ENCODE assay signal across 13 mouse cellular contexts in genomic region chr7:100006411-100006810, GRCm38 (mm10). TPM values are rescaled to one million over a fixed set of nuclear protein-coding genes. Genes with fewer than 3 reads are reported as not detected.
A peak's percentile ranks its signal among the peaks of the same experiment; 100 is the strongest.
DNase-seq lines count a peak whose midpoint lies in the region; ATAC-seq lines count a peak whose summit lies in the region.
"Had no signal": no experiment of that assay in that cellular context is flagged by ENCODE, and none has a peak within 500 bp of the region (broad histone marks: within the 10 kb centered on the region; RNA-seq: fewer than 3 reads in every experiment).

No protein-coding gene starts in this region.

- 4% methylated on average over 11 of the region's 11 CpGs for WGBS in kidney, embryonic 15.5 days
- 5% methylated on average over 11 of the region's 11 CpGs for WGBS in forebrain, embryonic 10.5 days
- WGBS in intestine, embryonic 14.5 days = 4% methylated on average over 11 of the region's 11 CpGs
- 5% methylated on average over 11 of the region's 11 CpGs for WGBS in neural tube, embryonic 13.5 days

- H3K9me3 ChIP-seq in kidney, embryonic 15.5 days (replicated peaks) = no peaks in the 10 kb centered on the region
- H3K9me3 ChIP-seq in forebrain, embryonic 10.5 days = no peaks in the 10 kb centered on the region
- H3K9me3 ChIP-seq in intestine, embryonic 14.5 days (ENCODE audit: control insufficient read depth, low read length) = no peaks in the 10 kb centered on the region
- no peaks in the 10 kb centered on the region for H3K9me3 ChIP-seq in neural tube, embryonic 13.5 days
- H3K9me3 ChIP-seq: G1E had no signal

- peak overlapping the region; percentile 56 for H3K4me3 ChIP-seq in kidney, embryonic 15.5 days (replicated peaks)
- H3K4me3 ChIP-seq in forebrain, embryonic 10.5 days = peak overlapping the region; percentile 63
- peak overlapping the region; percentile 37 for H3K4me3 ChIP-seq in intestine, embryonic 14.5 days (ENCODE audit: low read depth, low read length)
- peak overlapping the region; percentile 48 for H3K4me3 ChIP-seq in neural tube, embryonic 13.5 days

- peak overlapping the region; percentile 98 for H3K4me2 ChIP-seq in kidney, embryonic 15.5 days
- peak overlapping the region; percentile 95 for H3K4me2 ChIP-seq in intestine, embryonic 14.5 days (ENCODE audit: low read length)
- H3K4me2 ChIP-seq in neural tube, embryonic 13.5 days = peak overlapping the region; percentile 95

- ATAC-seq in kidney, embryonic 15.5 days (replicated peaks; ENCODE audit: low FRiP score) = no peak
- no peak for ATAC-seq in intestine, embryonic 14.5 days (replicated peaks; ENCODE audit: low FRiP score, low TSS enrichment, low read depth)
- no peak for ATAC-seq in neural tube, embryonic 13.5 days (ENCODE audit: low read depth)

- H3K36me3 ChIP-seq in kidney, embryonic 15.5 days = no peaks in the 10 kb centered on the region
- H3K36me3 ChIP-seq in forebrain, embryonic 10.5 days (replicated peaks) = no peaks in the 10 kb centered on the region
- H3K36me3 ChIP-seq in intestine, embryonic 14.5 days (ENCODE audit: control insufficient read depth, insufficient read depth, low read length) = no peaks in the 10 kb centered on the region
- H3K36me3 ChIP-seq in neural tube, embryonic 13.5 days = no peaks in the 10 kb centered on the region
- H3K36me3 ChIP-seq: G1E had no signal

- H3K4me1 ChIP-seq in kidney, embryonic 15.5 days = peaks cover 26% of the 10 kb centered on the region
- H3K4me1 ChIP-seq in forebrain, embryonic 10.5 days = peaks cover 36% of the 10 kb centered on the region
- no peaks in the 10 kb centered on the region for H3K4me1 ChIP-seq in intestine, embryonic 14.5 days (replicated peaks; ENCODE audit: control insufficient read depth, insufficient read depth, low read length)
- peaks cover 16% of the 10 kb centered on the region for H3K4me1 ChIP-seq in neural tube, embryonic 13.5 days (replicated peaks)

- peaks cover 78% of the 10 kb centered on the region for H3K27me3 ChIP-seq in kidney, embryonic 15.5 days
- peaks cover 76% of the 10 kb centered on the region for H3K27me3 ChIP-seq in forebrain, embryonic 10.5 days (ENCODE audit: poor library complexity, severe bottlenecking)
- peaks cover 54% of the 10 kb centered on the region for H3K27me3 ChIP-seq in intestine, embryonic 14.5 days (replicated peaks; ENCODE audit: control insufficient read depth, insufficient read depth, low read length)
- peaks cover 71% of the 10 kb centered on the region for H3K27me3 ChIP-seq in neural tube, embryonic 13.5 days

- H3K9ac ChIP-seq in kidney, embryonic 15.5 days = no peak overlapping the region; the same call in 1 of the 2 replicates
- no peak overlapping the region for H3K9ac ChIP-seq in intestine, embryonic 14.5 days (ENCODE audit: low read length)
- H3K9ac ChIP-seq in neural tube, embryonic 13.5 days = peak overlapping the region; percentile 65; the same call in 1 of the 2 replicates

- no peak overlapping the region for H3K27ac ChIP-seq in kidney, embryonic 15.5 days
- H3K27ac ChIP-seq in forebrain, embryonic 10.5 days = no peak overlapping the region
- H3K27ac ChIP-seq in intestine, embryonic 14.5 days (ENCODE audit: low read depth) = no peak overlapping the region
- H3K27ac ChIP-seq in neural tube, embryonic 13.5 days (replicated peaks) = no peak overlapping the region

- DNase-seq in kidney, adult 8-10 months = no peak
- DNase-seq in forebrain, embryonic 10.5 days (ENCODE audit: extremely low spot score, low spot score) = no peak
- DNase-seq in intestine, embryonic 14.5 days (ENCODE audit: low spot score) = no peak
- no peak for DNase-seq in ovary, postnatal 14 days (ENCODE audit: low spot score)
- DNase-seq in kidney, postnatal 14 days = no peak
- DNase-seq in layer of hippocampus, postnatal 10 days (ENCODE audit: low spot score in 2 of 2) = no peak
- DNase-seq: gastrocnemius, postnatal 36 days had no signal

RNA-seq across cellular contexts. Expression of gene Chrdl2, which starts 0.4 kb away (rescaled TPM):
- polyA plus RNA-seq in kidney, embryonic 15.5 days (2015; fragmentation: Nextera tagmentation; extraction: Ambion mirVana) = 0.69 and 0.87 TPM in 2 replicates
- 0.41 and 0.48 TPM in 2 replicates for polyA plus RNA-seq in forebrain, embryonic 10.5 days (2016; fragmentation: Nextera tagmentation; extraction: Ambion mirVana)
- polyA plus RNA-seq in intestine, embryonic 14.5 days (2014; fragmentation: Nextera tagmentation; extraction: Ambion mirVana) = 1.1 and 1.4 TPM in 2 replicates
- polyA plus RNA-seq in neural tube, embryonic 13.5 days (2015; fragmentation: Nextera tagmentation; extraction: Ambion mirVana) = 0.25 TPM in 1 of 2 replicates, not detected in the other
- total RNA-seq in layer of hippocampus, postnatal 10 days (2021) = under 1 TPM; 0.21 to 0.22 TPM
- total RNA-seq: adrenal gland, postnatal 25 days; common myeloid progenitor, adult 5-6 weeks; left cerebral cortex, postnatal 4 days had no signal
- polyA plus RNA-seq: G1E had no signal

RNA-seq across cellular contexts. Expression of gene Rnf169, which starts 26.2 kb away (rescaled TPM):
- 5.9 and 6.2 TPM in 2 replicates for polyA plus RNA-seq in kidney, embryonic 15.5 days (2015; fragmentation: Nextera tagmentation; extraction: Ambion mirVana)
- 4.1 and 4.2 TPM in 2 replicates for polyA plus RNA-seq in forebrain, embryonic 10.5 days (2016; fragmentation: Nextera tagmentation; extraction: Ambion mirVana)
- polyA plus RNA-seq in intestine, embryonic 14.5 days (2014; fragmentation: Nextera tagmentation; extraction: Ambion mirVana) = 5.8 and 6.7 TPM in 2 replicates
- polyA plus RNA-seq in neural tube, embryonic 13.5 days (2015; fragmentation: Nextera tagmentation; extraction: Ambion mirVana) = 4.5 and 4.8 TPM in 2 replicates
- 10 to 100 TPM; 19.6 to 25.6 TPM for total RNA-seq in layer of hippocampus, postnatal 10 days (2021)
